Mouse (Mus musculus): ENCODE data around the gene Ddx1. TPM values are rescaled to one million over a fixed set of nuclear protein-coding genes. Genes with fewer than 3 reads are reported as not detected.

The Ddx1 gene
- polyA plus RNA-seq (2016; fragmentation: Nextera tagmentation; extraction: Ambion mirVana) = 166 and 167 TPM in 2 replicates

GRCm38 (mm10) chr12:13248691-13249572 is at the start of gene Ddx1:
Ddx1 (minus strand) TSS chr12:13249213.
- Histone ChIP-seq H3K36me3 (peaks cover 7% of the 10 kb centered on the region), H3K27me3 (no peaks in the 10 kb centered on the region; the same call in 1 of the 2 replicates), H3K9ac (replicated peaks) (peak within 1 kb of the TSS; percentile 88), H3K9me3 (no peaks in the 10 kb centered on the region), H3K27ac (peak within 1 kb of the TSS; percentile 84), H3K4me2 (peak within 1 kb of the TSS; percentile 58), H3K4me1 (replicated peaks) (no peaks in the 10 kb centered on the region), H3K4me3 (replicated peaks) (peak within 1 kb of the TSS; percentile 88)
- ATAC-seq (ENCODE audit: insufficient number of reproducible peaks, insufficient read depth, low FRiP score, low TSS enrichment, low read depth) = peak; percentile 69
- 2% methylated on average over 58 of the region's 59 CpGs for WGBS

GRCm38 (mm10) chr12:13293421-13293881 is 44.4 kb upstream of the Ddx1 start:
- H3K9ac ChIP-seq (replicated peaks) = no peak overlapping the region
- H3K36me3 ChIP-seq = peaks cover 15% of the 10 kb centered on the region
- 25% methylated on average over 3 of the region's 3 CpGs for WGBS
- no peak overlapping the region for H3K4me3 ChIP-seq (replicated peaks)
- peak; percentile 42; the same call in 1 of the 2 replicates for ATAC-seq (ENCODE audit: insufficient number of reproducible peaks, insufficient read depth, low FRiP score, low TSS enrichment, low read depth)
- H3K27ac ChIP-seq = no peak overlapping the region
- peaks cover 12% of the 10 kb centered on the region; the same call in 1 of the 2 replicates for H3K4me1 ChIP-seq (replicated peaks)
- no peak overlapping the region for H3K4me2 ChIP-seq
- no peaks in the 10 kb centered on the region for H3K9me3 ChIP-seq
- H3K27me3 ChIP-seq = no peaks in the 10 kb centered on the region

- H3K4me3 ChIP-seq (replicated peaks) = no peak overlapping the region
- no peak overlapping the region for H3K9ac ChIP-seq (replicated peaks)
- peaks cover 12% of the 10 kb centered on the region; the same call in 1 of the 2 replicates for H3K4me1 ChIP-seq (replicated peaks)
- no peaks in the 10 kb centered on the region for H3K27me3 ChIP-seq
- no peak for ATAC-seq (ENCODE audit: insufficient number of reproducible peaks, insufficient read depth, low FRiP score, low TSS enrichment, low read depth)
- H3K27ac ChIP-seq = no peak overlapping the region
- WGBS = 85% methylated on average over 2 of the region's 2 CpGs
- peaks cover 16% of the 10 kb centered on the region for H3K36me3 ChIP-seq
- H3K4me2 ChIP-seq = no peak overlapping the region
- H3K9me3 ChIP-seq = no peaks in the 10 kb centered on the region
These were observed 42.4 kb upstream of the Ddx1 start for GRCm38 (mm10) chr12:13291453-13291852.

GRCm38 (mm10) chr12:13269570-13270390 is 20.8 kb upstream of the Ddx1 start:
- H3K27ac ChIP-seq = no peak overlapping the region
- peak overlapping the region; percentile 81 for H3K9ac ChIP-seq (replicated peaks)
- no peaks in the 10 kb centered on the region for H3K9me3 ChIP-seq
- H3K27me3 ChIP-seq = no peaks in the 10 kb centered on the region
- H3K4me1 ChIP-seq (replicated peaks) = peaks cover 7% of the 10 kb centered on the region; the same call in 1 of the 2 replicates
- no peaks in the 10 kb centered on the region for H3K36me3 ChIP-seq
- ATAC-seq (ENCODE audit: insufficient number of reproducible peaks, insufficient read depth, low FRiP score, low TSS enrichment, low read depth) = 0 out of 2 replicates have a peak, but pooled peaks have one; percentile 26
- H3K4me2 ChIP-seq = peak overlapping the region; percentile 87
- peak overlapping the region; percentile 86 for H3K4me3 ChIP-seq (replicated peaks)
- 49% methylated on average over 16 of the region's 16 CpGs for WGBS

GRCm38 (mm10) chr12:13268826-13269449 is 19.9 kb upstream of the Ddx1 start, which contains the start of gene Nbas:
Nbas (plus strand) TSS chr12:13269133.
- 0 out of 2 replicates have a peak within 1 kb of the TSS, but pooled peaks have one; percentile 45 for H3K27ac ChIP-seq
- peak within 1 kb of the TSS; percentile 87 for H3K4me2 ChIP-seq
- H3K36me3 ChIP-seq = no peaks in the 10 kb centered on the region
- 5% methylated on average over 38 of the region's 38 CpGs for WGBS
- H3K27me3 ChIP-seq = no peaks in the 10 kb centered on the region
- H3K9me3 ChIP-seq = no peaks in the 10 kb centered on the region
- ATAC-seq (ENCODE audit: insufficient number of reproducible peaks, insufficient read depth, low FRiP score, low TSS enrichment, low read depth) = peak; percentile 86
- H3K4me3 ChIP-seq (replicated peaks) = peak within 1 kb of the TSS; percentile 86
- H3K9ac ChIP-seq (replicated peaks) = peak within 1 kb of the TSS; percentile 81
- peaks cover 7% of the 10 kb centered on the region; the same call in 1 of the 2 replicates for H3K4me1 ChIP-seq (replicated peaks)

DNA sequence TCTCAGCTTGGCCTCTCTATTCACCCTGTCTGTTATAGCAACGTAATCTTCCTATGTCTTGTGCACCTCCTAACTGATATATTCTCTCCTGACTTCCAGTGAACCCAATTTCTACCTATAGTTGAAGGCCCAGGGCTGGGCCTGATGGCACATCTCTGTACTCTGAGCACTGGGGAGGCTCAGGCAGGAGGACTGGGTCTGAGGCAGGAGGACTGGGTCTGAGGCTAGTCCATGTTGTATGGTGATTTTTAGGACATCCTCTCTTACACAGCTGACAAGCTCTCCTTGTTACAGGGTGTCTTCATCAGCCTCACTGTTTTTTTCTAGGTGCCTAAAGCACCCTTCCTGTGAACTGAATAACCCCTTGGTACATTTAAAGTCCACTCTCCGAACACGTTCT is 19.4 kb upstream of the Ddx1 start:
- H3K4me1 ChIP-seq (replicated peaks) = peaks cover 7% of the 10 kb centered on the region; the same call in 1 of the 2 replicates
- peak overlapping the region; percentile 87 for H3K4me2 ChIP-seq
- no peaks in the 10 kb centered on the region for H3K9me3 ChIP-seq
- H3K27me3 ChIP-seq = no peaks in the 10 kb centered on the region
- 58% methylated on average over 3 of the region's 3 CpGs for WGBS
- no peaks in the 10 kb centered on the region for H3K36me3 ChIP-seq
- H3K9ac ChIP-seq (replicated peaks) = 0 out of 2 replicates have a peak overlapping the region, but pooled peaks have one; percentile 81
- peak overlapping the region; percentile 86 for H3K4me3 ChIP-seq (replicated peaks)
- H3K27ac ChIP-seq = no peak overlapping the region
- ATAC-seq (ENCODE audit: insufficient number of reproducible peaks, insufficient read depth, low FRiP score, low TSS enrichment, low read depth) = peak; percentile 52

- peaks cover 4% of the 10 kb centered on the region; the same call in 1 of the 2 replicates for H3K27me3 ChIP-seq
- no peak overlapping the region for H3K9ac ChIP-seq (replicated peaks)
- no peak overlapping the region for H3K4me2 ChIP-seq
- H3K27ac ChIP-seq = no peak overlapping the region
- H3K36me3 ChIP-seq = no peaks in the 10 kb centered on the region
- no peak for ATAC-seq (ENCODE audit: insufficient number of reproducible peaks, insufficient read depth, low FRiP score, low TSS enrichment, low read depth)
- no peaks in the 10 kb centered on the region for H3K9me3 ChIP-seq
- no peaks in the 10 kb centered on the region for H3K4me1 ChIP-seq (replicated peaks)
- no peak overlapping the region for H3K4me3 ChIP-seq (replicated peaks)
- WGBS = 61% methylated on average over 2 of the region's 2 CpGs
These were observed 6.7 kb upstream of the Ddx1 start for GRCm38 (mm10) chr12:13255701-13256100.

GRCm38 (mm10) chr12:13255068-13255467 is 6.1 kb upstream of the Ddx1 start:
- no peaks in the 10 kb centered on the region for H3K9me3 ChIP-seq
- no peak overlapping the region for H3K9ac ChIP-seq (replicated peaks)
- H3K27me3 ChIP-seq = peaks cover 4% of the 10 kb centered on the region; the same call in 1 of the 2 replicates
- no peak for ATAC-seq (ENCODE audit: insufficient number of reproducible peaks, insufficient read depth, low FRiP score, low TSS enrichment, low read depth)
- H3K4me3 ChIP-seq (replicated peaks) = no peak overlapping the region
- no peak overlapping the region for H3K27ac ChIP-seq
- WGBS = 41% methylated on average over 3 of the region's 3 CpGs
- H3K36me3 ChIP-seq = no peaks in the 10 kb centered on the region
- no peaks in the 10 kb centered on the region for H3K4me1 ChIP-seq (replicated peaks)
- no peak overlapping the region for H3K4me2 ChIP-seq

DNA sequence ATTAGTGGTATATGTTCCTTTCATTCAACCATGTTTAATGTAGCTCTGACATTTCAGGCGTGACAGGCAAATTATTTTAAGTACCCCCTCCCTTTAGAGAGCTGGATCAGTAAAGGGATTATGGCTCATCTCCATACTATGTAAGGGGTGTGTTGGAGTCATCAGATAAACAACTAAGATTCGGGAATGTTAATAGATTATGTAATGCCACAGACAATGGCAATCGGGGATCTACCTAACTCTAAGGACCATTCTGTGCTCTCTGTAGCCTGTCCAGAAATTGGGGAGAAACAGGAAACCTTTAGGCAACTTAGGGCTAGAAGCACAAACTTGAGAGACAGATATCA is 533 bp upstream of the Ddx1 start:
- Histone ChIP-seq H3K9me3 (no peaks in the 10 kb centered on the region), H3K4me1 (replicated peaks) (no peaks in the 10 kb centered on the region), H3K27ac (no peak overlapping the region), H3K9ac (replicated peaks) (0 out of 2 replicates have a peak overlapping the region, but pooled peaks have one; percentile 88), H3K4me2 (peak overlapping the region; percentile 58), H3K27me3 (no peaks in the 10 kb centered on the region; the same call in 1 of the 2 replicates), H3K36me3 (peaks cover under 1% of the 10 kb centered on the region), H3K4me3 (replicated peaks) (peak overlapping the region; percentile 88)
- WGBS = 87% methylated on average over 3 of the region's 3 CpGs
- peak; percentile 7; the same call in 1 of the 2 replicates for ATAC-seq (ENCODE audit: insufficient number of reproducible peaks, insufficient read depth, low FRiP score, low TSS enrichment, low read depth)

GRCm38 (mm10) chr12:13242453-13242852 is 6.6 kb downstream of the Ddx1 start:
- ATAC-seq (ENCODE audit: insufficient number of reproducible peaks, insufficient read depth, low FRiP score, low TSS enrichment, low read depth) = no peak
- Histone ChIP-seq H3K27ac (no peak overlapping the region), H3K9me3 (no peaks in the 10 kb centered on the region), H3K4me2 (no peak overlapping the region), H3K9ac (replicated peaks) (no peak overlapping the region), H3K4me3 (replicated peaks) (no peak overlapping the region), H3K27me3 (no peaks in the 10 kb centered on the region), H3K4me1 (replicated peaks) (no peaks in the 10 kb centered on the region), H3K36me3 (peaks cover 58% of the 10 kb centered on the region)
